Mouse (Mus musculus): ENCODE measurements at regions not wholly inside any gene's neighbourhood (a gene's known extent, or its start where the extent isn't known, plus 50 kb on each side); places are given as distances from the start of the nearest gene placed in this dataset.

- no peak for DNase-seq (ENCODE audit: low spot score)
Measured at GRCm38 (mm10) chr10:112863808-112864207, 65.0 kb downstream of the Atxn7l3b start.

- DNase-seq (ENCODE audit: low spot score): no peak
Measured at GRCm38 (mm10) chr10:112863375-112863774, 65.4 kb downstream of the Atxn7l3b start.

GRCm38 (mm10) chr10:112851997-112852396, 76.8 kb downstream of the Atxn7l3b start:
- no peak for DNase-seq (ENCODE audit: low spot score)

GRCm38 (mm10) chr10:112846225-112846624, 82.6 kb downstream of the Atxn7l3b start:
- DNase-seq (ENCODE audit: low spot score): no peak

GRCm38 (mm10) chr10:112837400-112838035, 91.3 kb downstream of the Atxn7l3b start:
- DNase-seq (ENCODE audit: low spot score): no peak

- DNase-seq (ENCODE audit: low spot score): no peak
Measured at GRCm38 (mm10) chr10:112835970-112836369, 92.8 kb downstream of the Atxn7l3b start.

GRCm38 (mm10) chr10:112835508-112835907, 93.3 kb downstream of the Atxn7l3b start:
- peak; percentile 3 for DNase-seq (ENCODE audit: low spot score)

- DNase-seq (ENCODE audit: low spot score): no peak
Measured at GRCm38 (mm10) chr10:112810181-112810580, 118.6 kb downstream of the Atxn7l3b start.

- DNase-seq (ENCODE audit: low spot score): peak; percentile 49
Measured at GRCm38 (mm10) chr10:112803557-112803956, 125.2 kb downstream of the Atxn7l3b start.

GRCm38 (mm10) chr10:112801560-112801959, 127.2 kb downstream of the Atxn7l3b start:
- peak; percentile 83 for DNase-seq (ENCODE audit: low spot score)

GRCm38 (mm10) chr10:112798603-112799002, 130.2 kb downstream of the Atxn7l3b start:
- no peak for DNase-seq (ENCODE audit: low spot score)

- peak; percentile 46 for DNase-seq (ENCODE audit: low spot score)
Measured at GRCm38 (mm10) chr10:112798090-112798489, 130.7 kb downstream of the Atxn7l3b start.

- no peak for DNase-seq (ENCODE audit: low spot score)
Measured at GRCm38 (mm10) chr10:112795938-112796337, 132.9 kb downstream of the Atxn7l3b start.

- peak; percentile 13 for DNase-seq (ENCODE audit: low spot score)
Measured at GRCm38 (mm10) chr10:112795473-112795872, 133.3 kb downstream of the Atxn7l3b start.

GRCm38 (mm10) chr10:112788236-112788635, 140.6 kb downstream of the Atxn7l3b start:
- DNase-seq (ENCODE audit: low spot score): no peak

- no peak for DNase-seq (ENCODE audit: low spot score)
Measured at GRCm38 (mm10) chr10:112774262-112774661, 154.5 kb downstream of the Atxn7l3b start.

- peak; percentile 31 for DNase-seq (ENCODE audit: low spot score)
Measured at GRCm38 (mm10) chr10:112746683-112747082, 182.1 kb downstream of the Atxn7l3b start.

GRCm38 (mm10) chr10:112743527-112743926, 185.3 kb downstream of the Atxn7l3b start:
- no peak for DNase-seq (ENCODE audit: low spot score)

- DNase-seq (ENCODE audit: low spot score): no peak
Measured at GRCm38 (mm10) chr10:112742123-112742522, 186.7 kb downstream of the Atxn7l3b start.

Data from embryo, embryonic 10.5 days (tissue).